Mouse (Mus musculus): ENCODE data around the gene D1Pas1. TPM values are rescaled to one million over a fixed set of nuclear protein-coding genes. Genes with fewer than 3 reads are reported as not detected.

The D1Pas1 gene
- polyA plus RNA-seq, 1 experiment from 2014 or later = not detected

GRCm38 (mm10) chr1:186959380-186959779 is 7.8 kb upstream of the D1Pas1 start:
- H3K36me3 ChIP-seq (replicated peaks) = no peaks in the 10 kb centered on the region
- H3K27ac ChIP-seq = no peak overlapping the region
- H3K4me1 ChIP-seq = no peaks in the 10 kb centered on the region
- H3K4me3 ChIP-seq = no peak overlapping the region
- no peaks in the 10 kb centered on the region for H3K9me3 ChIP-seq
- no peak for ATAC-seq (replicated peaks)
- no peaks in the 10 kb centered on the region for H3K27me3 ChIP-seq (replicated peaks)
- 51% methylated on average over 4 of the region's 4 CpGs for WGBS
- no peak overlapping the region for H3K4me2 ChIP-seq
- no peak overlapping the region for H3K9ac ChIP-seq

GRCm38 (mm10) chr1:186964143-186964875 is 2.9 kb upstream of the D1Pas1 start:
- WGBS = 67% methylated on average over 4 of the region's 4 CpGs
- H3K4me3 ChIP-seq = no peak overlapping the region
- H3K9ac ChIP-seq = no peak overlapping the region
- H3K9me3 ChIP-seq = peaks cover 11% of the 10 kb centered on the region; the same call in 1 of the 2 replicates
- no peaks in the 10 kb centered on the region for H3K4me1 ChIP-seq
- H3K36me3 ChIP-seq (replicated peaks) = no peaks in the 10 kb centered on the region
- ATAC-seq (replicated peaks) = no peak
- H3K4me2 ChIP-seq = no peak overlapping the region
- no peak overlapping the region for H3K27ac ChIP-seq
- no peaks in the 10 kb centered on the region for H3K27me3 ChIP-seq (replicated peaks)

GRCm38 (mm10) chr1:186967926-186968325 is 710 bp downstream of the D1Pas1 start:
- no peak for ATAC-seq (replicated peaks)

GRCm38 (mm10) chr1:186976937-186977540 is 9.8 kb downstream of the D1Pas1 start:
- H3K9me3 ChIP-seq = no peaks in the 10 kb centered on the region
- no peaks in the 10 kb centered on the region for H3K36me3 ChIP-seq (replicated peaks)
- H3K4me3 ChIP-seq = no peak overlapping the region
- no peak overlapping the region for H3K9ac ChIP-seq
- no peaks in the 10 kb centered on the region for H3K27me3 ChIP-seq (replicated peaks)
- peaks cover 7% of the 10 kb centered on the region; the same call in 1 of the 2 replicates for H3K4me1 ChIP-seq
- H3K4me2 ChIP-seq = no peak overlapping the region
- 71% methylated on average over 4 of the region's 4 CpGs for WGBS
- no peak overlapping the region for H3K27ac ChIP-seq
- no peak for ATAC-seq (replicated peaks)

More at GRCm38 (mm10) chr1:186967926-186968325, 710 bp downstream of the D1Pas1 start:
- WGBS = 95% methylated on average over 34 of the region's 34 CpGs
- Histone ChIP-seq H3K9ac (no peak overlapping the region), H3K4me3 (no peak overlapping the region), H3K27me3 (replicated peaks) (no peaks in the 10 kb centered on the region), H3K9me3 (peaks cover 11% of the 10 kb centered on the region; the same call in 1 of the 2 replicates), H3K4me2 (no peak overlapping the region), H3K4me1 (no peaks in the 10 kb centered on the region), H3K36me3 (replicated peaks) (no peaks in the 10 kb centered on the region), H3K27ac (no peak overlapping the region)

GRCm38 (mm10) chr1:186977801-186978200 is 10.6 kb downstream of the D1Pas1 start:
- Histone ChIP-seq H3K27me3 (replicated peaks) (no peaks in the 10 kb centered on the region), H3K27ac (no peak overlapping the region), H3K36me3 (replicated peaks) (no peaks in the 10 kb centered on the region), H3K4me1 (peaks cover 7% of the 10 kb centered on the region; the same call in 1 of the 2 replicates), H3K9ac (no peak overlapping the region), H3K4me3 (no peak overlapping the region), H3K4me2 (no peak overlapping the region), H3K9me3 (no peaks in the 10 kb centered on the region)
- WGBS = 98% methylated on average over 2 of the region's 2 CpGs
- ATAC-seq (replicated peaks) = no peak

GRCm38 (mm10) chr1:186979465-186979864 is 12.2 kb downstream of the D1Pas1 start:
- Histone ChIP-seq H3K27me3 (replicated peaks) (no peaks in the 10 kb centered on the region; the same call in 1 of the 2 replicates), H3K9ac (no peak overlapping the region), H3K4me2 (no peak overlapping the region), H3K27ac (no peak overlapping the region), H3K9me3 (no peaks in the 10 kb centered on the region), H3K4me3 (no peak overlapping the region), H3K36me3 (replicated peaks) (no peaks in the 10 kb centered on the region), H3K4me1 (peaks cover 7% of the 10 kb centered on the region; the same call in 1 of the 2 replicates)
- ATAC-seq (replicated peaks) = no peak
- WGBS = 69% methylated on average over 8 of the region's 8 CpGs

- ATAC-seq (replicated peaks) = no peak
- Histone ChIP-seq H3K27me3 (replicated peaks) (no peaks in the 10 kb centered on the region; the same call in 1 of the 2 replicates), H3K4me3 (no peak overlapping the region), H3K27ac (no peak overlapping the region), H3K36me3 (replicated peaks) (no peaks in the 10 kb centered on the region), H3K9ac (no peak overlapping the region), H3K9me3 (no peaks in the 10 kb centered on the region), H3K4me2 (no peak overlapping the region), H3K4me1 (peaks cover 7% of the 10 kb centered on the region; the same call in 1 of the 2 replicates)
- WGBS = 53% methylated on average over 9 of the region's 9 CpGs
These were observed 13.3 kb downstream of the D1Pas1 start for GRCm38 (mm10) chr1:186980503-186980902.

GRCm38 (mm10) chr1:186985131-186985530 is 17.9 kb downstream of the D1Pas1 start:
- no peak overlapping the region for H3K4me2 ChIP-seq
- no peak overlapping the region for H3K27ac ChIP-seq
- WGBS = 90% methylated on average over 11 of the region's 11 CpGs
- no peaks in the 10 kb centered on the region; the same call in 1 of the 2 replicates for H3K27me3 ChIP-seq (replicated peaks)
- H3K36me3 ChIP-seq (replicated peaks) = no peaks in the 10 kb centered on the region
- H3K4me1 ChIP-seq = peaks cover 13% of the 10 kb centered on the region
- H3K9ac ChIP-seq = no peak overlapping the region
- H3K4me3 ChIP-seq = no peak overlapping the region
- H3K9me3 ChIP-seq = no peaks in the 10 kb centered on the region
- ATAC-seq (replicated peaks) = no peak

GRCm38 (mm10) chr1:186986086-186986485 is 18.9 kb downstream of the D1Pas1 start:
- WGBS = 82% methylated on average over 9 of the region's 9 CpGs

GRCm38 (mm10) chr1:186986506-186986905 is 19.3 kb downstream of the D1Pas1 start:
- H3K9me3 ChIP-seq = no peaks in the 10 kb centered on the region
- H3K27me3 ChIP-seq (replicated peaks) = no peaks in the 10 kb centered on the region; the same call in 1 of the 2 replicates
- H3K36me3 ChIP-seq (replicated peaks) = no peaks in the 10 kb centered on the region
- H3K4me1 ChIP-seq = peaks cover 9% of the 10 kb centered on the region
- 71% methylated on average over 8 of the region's 8 CpGs for WGBS
- ATAC-seq (replicated peaks) = no peak
- H3K9ac ChIP-seq = no peak overlapping the region
- H3K27ac ChIP-seq = no peak overlapping the region
- H3K4me3 ChIP-seq = no peak overlapping the region
- H3K4me2 ChIP-seq = no peak overlapping the region

More at GRCm38 (mm10) chr1:186986086-186986485, 18.9 kb downstream of the D1Pas1 start:
- no peak for ATAC-seq (replicated peaks)
- Histone ChIP-seq H3K4me3 (no peak overlapping the region), H3K36me3 (replicated peaks) (no peaks in the 10 kb centered on the region), H3K9me3 (no peaks in the 10 kb centered on the region), H3K27me3 (replicated peaks) (no peaks in the 10 kb centered on the region; the same call in 1 of the 2 replicates), H3K4me1 (peaks cover 9% of the 10 kb centered on the region), H3K9ac (no peak overlapping the region), H3K4me2 (no peak overlapping the region), H3K27ac (no peak overlapping the region)

- Histone ChIP-seq H3K4me2 (peak overlapping the region; percentile 14; the same call in 1 of the 2 replicates), H3K9ac (no peak overlapping the region), H3K4me3 (no peak overlapping the region), H3K4me1 (peaks cover 9% of the 10 kb centered on the region), H3K36me3 (replicated peaks) (no peaks in the 10 kb centered on the region), H3K27me3 (replicated peaks) (no peaks in the 10 kb centered on the region; the same call in 1 of the 2 replicates), H3K9me3 (no peaks in the 10 kb centered on the region), H3K27ac (no peak overlapping the region)
- WGBS = 27% methylated on average over 9 of the region's 9 CpGs
- ATAC-seq (replicated peaks) = no peak
These were observed 21.1 kb downstream of the D1Pas1 start for GRCm38 (mm10) chr1:186988281-186988682.

- Histone ChIP-seq H3K36me3 (replicated peaks) (no peaks in the 10 kb centered on the region), H3K27me3 (replicated peaks) (no peaks in the 10 kb centered on the region; the same call in 1 of the 2 replicates), H3K9me3 (no peaks in the 10 kb centered on the region), H3K4me3 (no peak overlapping the region), H3K4me1 (peaks cover 9% of the 10 kb centered on the region), H3K4me2 (no peak overlapping the region), H3K9ac (no peak overlapping the region), H3K27ac (no peak overlapping the region)
- WGBS = 76% methylated on average over 4 of the region's 4 CpGs
- ATAC-seq (replicated peaks) = no peak
These were observed 21.6 kb downstream of the D1Pas1 start for GRCm38 (mm10) chr1:186988822-186989221.
